Mouse (Mus musculus): Measurements from ENCODE around the gene Olfr566. TPM values are rescaled to one million over a fixed set of nuclear protein-coding genes. Genes with fewer than 3 reads are reported as not detected.

Gene Olfr566
- not detected in 2 replicates for polyA plus RNA-seq (2012; rRNA removed)

DNA sequence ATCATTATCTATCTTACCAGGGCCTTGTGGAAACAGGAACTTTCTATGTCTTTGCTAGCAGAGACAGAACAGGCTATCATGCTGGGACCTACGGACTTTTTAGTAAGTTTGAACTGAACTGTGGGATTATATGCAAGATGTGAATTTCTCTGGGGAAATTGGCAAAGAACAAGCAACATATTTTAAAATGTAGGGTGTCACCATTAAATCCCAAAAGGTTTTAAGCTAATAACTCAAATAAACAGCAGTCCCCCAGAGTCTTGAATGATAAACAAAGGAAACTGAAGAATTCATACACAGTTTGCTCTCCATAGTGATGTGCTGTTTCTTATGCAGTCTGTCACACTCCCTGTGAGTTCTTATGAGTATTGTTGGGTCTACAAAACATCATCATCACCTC is at the start of gene Olfr566:
Gene Olfr566, minus strand, starts transcription at position 101 of the 400 bp plus-strand sequence.
- no peak for TF ChIP-seq POLR2A (IDR thresholded peaks at IDR 0.05; ENCODE audit: control insufficient read depth, low read depth, low read length)
- TF ChIP-seq CTCF (IDR thresholded peaks at IDR 0.05; ENCODE audit: control insufficient read depth, insufficient read depth, insufficient replicate concordance, low read depth, low read length): no peak
- no peaks in the 10 kb centered on the region for H3K4me1 ChIP-seq (ENCODE audit: control insufficient read depth, insufficient read depth, low read length)
- no peak within 1 kb of the TSS for H3K4me3 ChIP-seq (ENCODE audit: control insufficient read depth, low read depth, low read length)
- H3K27me3 ChIP-seq (ENCODE audit: control insufficient read depth, insufficient read depth, low read length): no peaks in the 10 kb centered on the region
- no peaks in the 10 kb centered on the region for H3K36me3 ChIP-seq (ENCODE audit: control insufficient read depth, insufficient read depth, low read length)
- H3K27ac ChIP-seq (ENCODE audit: control insufficient read depth, insufficient read depth, low read depth, low read length): no peak within 1 kb of the TSS

DNA sequence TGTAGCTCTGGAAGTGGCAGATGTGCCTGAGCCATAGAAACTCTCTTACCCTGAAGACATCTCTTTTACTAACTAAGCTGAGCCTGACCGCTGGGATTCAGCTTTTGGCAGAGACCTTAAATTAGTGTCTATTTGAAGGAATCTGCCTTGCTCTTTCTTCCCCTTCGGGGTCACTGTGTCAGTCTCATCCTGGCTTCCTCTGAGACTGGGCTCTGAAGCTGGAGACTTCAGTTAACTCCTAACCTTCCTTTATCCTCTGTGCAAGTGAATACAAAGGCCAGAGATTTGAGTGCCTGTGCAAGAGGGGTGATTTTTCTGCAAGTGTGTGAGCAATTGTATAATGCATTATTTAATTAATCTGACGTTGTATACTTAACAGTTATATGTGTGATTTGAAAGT is 32.2 kb upstream of the Olfr566 start, which contains the start of gene Olfr569:
Gene Olfr569, minus strand, starts transcription at position 101 of the 400 bp plus-strand sequence.
- no peak within 1 kb of the TSS for H3K4me3 ChIP-seq (ENCODE audit: control insufficient read depth, low read depth, low read length)
- TF ChIP-seq CTCF (IDR thresholded peaks at IDR 0.05; ENCODE audit: control insufficient read depth, insufficient read depth, insufficient replicate concordance, low read depth, low read length) (no peak), POLR2A (IDR thresholded peaks at IDR 0.05; ENCODE audit: control insufficient read depth, low read depth, low read length) (no peak)
- H3K4me1 ChIP-seq (ENCODE audit: control insufficient read depth, insufficient read depth, low read length): no peaks in the 10 kb centered on the region
- H3K27ac ChIP-seq (ENCODE audit: control insufficient read depth, insufficient read depth, low read depth, low read length): no peak within 1 kb of the TSS
- H3K27me3 ChIP-seq (ENCODE audit: control insufficient read depth, insufficient read depth, low read length): no peaks in the 10 kb centered on the region
- H3K36me3 ChIP-seq (ENCODE audit: control insufficient read depth, insufficient read depth, low read length): no peaks in the 10 kb centered on the region

DNA sequence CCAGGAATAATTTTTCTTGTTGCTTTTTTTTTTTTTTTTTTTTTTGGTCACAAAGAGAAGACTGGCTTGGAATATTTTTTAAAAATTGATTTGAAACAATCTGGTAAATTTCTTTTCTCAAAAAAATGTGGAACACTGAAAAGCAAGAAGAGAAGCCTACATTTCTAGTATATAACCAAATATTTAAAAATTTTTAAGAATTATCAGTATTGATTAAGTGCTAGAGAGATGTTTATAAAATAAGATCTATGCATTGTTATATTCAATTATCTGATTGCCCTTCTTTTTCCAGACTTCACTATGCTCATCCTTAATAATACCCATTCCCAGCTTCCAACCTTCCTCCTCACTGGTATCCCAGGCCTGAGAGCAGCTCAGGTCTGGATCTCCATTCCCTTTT is 18.3 kb upstream of the Olfr566 start, which contains the start of gene Olfr568:
Gene Olfr568, plus strand, starts transcription at position 301 of the 400 bp plus-strand sequence.
- TF ChIP-seq CTCF (IDR thresholded peaks at IDR 0.05; ENCODE audit: control insufficient read depth, insufficient read depth, insufficient replicate concordance, low read depth, low read length): no peak
- no peak for TF ChIP-seq POLR2A (IDR thresholded peaks at IDR 0.05; ENCODE audit: control insufficient read depth, low read depth, low read length)
- no peaks in the 10 kb centered on the region for H3K27me3 ChIP-seq (ENCODE audit: control insufficient read depth, insufficient read depth, low read length)

DNA sequence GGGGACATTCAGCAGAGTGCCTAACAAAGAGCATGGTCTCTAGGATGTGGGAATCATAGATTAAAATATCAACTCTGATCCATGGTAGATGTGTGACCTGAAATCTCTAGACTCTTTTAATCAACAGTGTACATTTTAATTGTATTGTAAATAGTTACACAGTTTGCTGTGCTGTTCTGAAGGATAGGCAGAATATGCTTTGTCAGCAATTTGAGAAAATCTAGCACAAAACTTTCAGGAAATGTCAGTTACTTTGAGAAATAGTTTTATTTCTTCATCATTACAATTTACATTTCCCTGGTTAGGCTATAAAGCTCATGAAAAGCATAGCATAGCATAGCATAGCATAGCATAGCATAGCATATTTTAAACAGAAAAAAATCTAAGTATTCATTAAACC is 2.8 kb downstream of the Olfr566 start:
- no peak overlapping the region for H3K4me3 ChIP-seq (ENCODE audit: control insufficient read depth, low read depth, low read length)
- no peak overlapping the region for H3K27ac ChIP-seq (ENCODE audit: control insufficient read depth, insufficient read depth, low read depth, low read length)
- no peaks in the 10 kb centered on the region for H3K4me1 ChIP-seq (ENCODE audit: control insufficient read depth, insufficient read depth, low read length)
- H3K36me3 ChIP-seq (ENCODE audit: control insufficient read depth, insufficient read depth, low read length): no peaks in the 10 kb centered on the region
- H3K27me3 ChIP-seq (ENCODE audit: control insufficient read depth, insufficient read depth, low read length): no peaks in the 10 kb centered on the region
- no peak for TF ChIP-seq CTCF (IDR thresholded peaks at IDR 0.05; ENCODE audit: control insufficient read depth, insufficient read depth, insufficient replicate concordance, low read depth, low read length)
- TF ChIP-seq POLR2A (IDR thresholded peaks at IDR 0.05; ENCODE audit: control insufficient read depth, low read depth, low read length): no peak

More for the DNA sequence above, 18.3 kb upstream of the Olfr566 start, which contains the start of gene Olfr568:
- Histone ChIP-seq H3K27ac (ENCODE audit: control insufficient read depth, insufficient read depth, low read depth, low read length) (no peak within 1 kb of the TSS), H3K36me3 (ENCODE audit: control insufficient read depth, insufficient read depth, low read length) (no peaks in the 10 kb centered on the region), H3K4me3 (ENCODE audit: control insufficient read depth, low read depth, low read length) (no peak within 1 kb of the TSS), H3K4me1 (ENCODE audit: control insufficient read depth, insufficient read depth, low read length) (no peaks in the 10 kb centered on the region)

Other genes starting within 250 kb of the Olfr566 start
- gene Olfr553, start 240.5 kb downstream of the Olfr566 start, polyA plus RNA-seq (2012; rRNA removed): not detected in 2 replicates
- gene Olfr554, start 220.3 kb downstream of the Olfr566 start, polyA plus RNA-seq (2012; rRNA removed): 0.14 and 0.26 TPM in 2 replicates
- not detected in 2 replicates for gene Olfr555, start 199.9 kb downstream of the Olfr566 start, polyA plus RNA-seq (2012; rRNA removed)
- gene Olfr556, start 193.9 kb downstream of the Olfr566 start, polyA plus RNA-seq (2012; rRNA removed): not detected in 2 replicates
- 6.0 and 8.3 TPM in 2 replicates for gene Trim68, start 171.4 kb downstream of the Olfr566 start, polyA plus RNA-seq (2012; rRNA removed)
- 0.10 TPM in 1 of 2 replicates, not detected in the other for gene Olfr557, start 162.9 kb downstream of the Olfr566 start, polyA plus RNA-seq (2012; rRNA removed)
- 0.19 and 0.25 TPM in 2 replicates for gene Olfr558, start 156.6 kb downstream of the Olfr566 start, polyA plus RNA-seq (2012; rRNA removed)
- gene Olfr33, start 139.7 kb downstream of the Olfr566 start, polyA plus RNA-seq (2012; rRNA removed): 0.25 and 0.47 TPM in 2 replicates
- not detected in 2 replicates for gene Olfr559, start 131.3 kb downstream of the Olfr566 start, polyA plus RNA-seq (2012; rRNA removed)
- gene Olfr560, start 99.4 kb downstream of the Olfr566 start, polyA plus RNA-seq (2012; rRNA removed): not detected in 2 replicates
- 1.1 and 1.3 TPM in 2 replicates for gene Olfr78, start 99.3 kb downstream of the Olfr566 start, polyA plus RNA-seq (2012; rRNA removed)
- not detected in 2 replicates for gene Olfr561, start 87.5 kb downstream of the Olfr566 start, polyA plus RNA-seq (2012; rRNA removed)
- not detected in 2 replicates for gene Olfr564, start 55.3 kb downstream of the Olfr566 start, polyA plus RNA-seq (2012; rRNA removed)
- 0.26 and 0.59 TPM in 2 replicates for gene Olfr568, start 18.4 kb upstream of the Olfr566 start, polyA plus RNA-seq (2012; rRNA removed)
- not detected in 2 replicates for gene Olfr569, start 32.1 kb upstream of the Olfr566 start, polyA plus RNA-seq (2012; rRNA removed)
- gene Olfr570, start 35.8 kb upstream of the Olfr566 start, polyA plus RNA-seq (2012; rRNA removed): 0.23 TPM in 1 of 2 replicates, not detected in the other
- not detected in 2 replicates for gene Olfr571, start 58.8 kb upstream of the Olfr566 start, polyA plus RNA-seq (2012; rRNA removed)
- not detected in 2 replicates for gene Olfr572, start 65.6 kb upstream of the Olfr566 start, polyA plus RNA-seq (2012; rRNA removed)
- not detected in 2 replicates for gene Olfr573-ps1, start 83.8 kb upstream of the Olfr566 start, polyA plus RNA-seq (2012; rRNA removed)
- gene Olfr574, start 89.7 kb upstream of the Olfr566 start, polyA plus RNA-seq (2012; rRNA removed): not detected in 2 replicates
- not detected in 2 replicates for gene Olfr575, start 100.0 kb upstream of the Olfr566 start, polyA plus RNA-seq (2012; rRNA removed)
- gene Olfr576, start 103.9 kb upstream of the Olfr566 start, polyA plus RNA-seq (2012; rRNA removed): not detected in 2 replicates
- not detected in 2 replicates for gene Olfr577, start 117.2 kb upstream of the Olfr566 start, polyA plus RNA-seq (2012; rRNA removed)
- not detected in 2 replicates for gene Olfr578, start 130.6 kb upstream of the Olfr566 start, polyA plus RNA-seq (2012; rRNA removed)
- gene Olfr582, start 179.3 kb upstream of the Olfr566 start, polyA plus RNA-seq (2012; rRNA removed): not detected in 2 replicates
- gene Olfr583, start 192.5 kb upstream of the Olfr566 start, polyA plus RNA-seq (2012; rRNA removed): not detected in 2 replicates
- gene Olfr584, start 223.1 kb upstream of the Olfr566 start, polyA plus RNA-seq (2012; rRNA removed): not detected in 2 replicates
- gene Olfr585, start 239.0 kb upstream of the Olfr566 start, polyA plus RNA-seq (2012; rRNA removed): not detected in 2 replicates